Mouse (Mus musculus) MEL (cell line): Measurements from ENCODE around the gene Pcgf3.

ENCODE experiments used
- CTCF ChIP-seq, 3 experiments: IDR thresholded peaks in 2 of 3; conservative IDR thresholded peaks in 1 of 3; 2 replicates each; pipeline ENCODE4 v1.5.1; 2011 to 2012; ENCODE audit warnings: low read length in 3 of 3, low read depth in 2 of 3, mild to moderate bottlenecking in 2 of 3, improper control_type of control experiment in 1 of 3, inconsistent platforms in 1 of 3, mixed read lengths in 1 of 3, moderate library complexity in 1 of 3; ENCODE audit not compliant: control insufficient read depth in 1 of 3, insufficient read depth in 1 of 3, poor library complexity in 1 of 3, severe bottlenecking in 1 of 3
- MXI1 ChIP-seq: IDR thresholded peaks from 2 replicates; pipeline ENCODE4 v1.6.1; 2011; ENCODE audit warnings: mild to moderate bottlenecking, low read depth, low read length, improper control_type of control experiment
- NELFE ChIP-seq: IDR thresholded peaks from 2 replicates; pipeline ENCODE4 v1.6.1; 2011; ENCODE audit warnings: low read depth, low read length, improper control_type of control experiment
- NRF1 ChIP-seq: IDR thresholded peaks from 2 replicates; pipeline ENCODE4 v1.6.1; 2014; ENCODE audit warnings: low read depth, mild to moderate bottlenecking, inconsistent platforms, low read length, improper control_type of control experiment, moderate library complexity; ENCODE audit not compliant: poor library complexity, insufficient read depth, severe bottlenecking

GRCm38 (mm10) chr5:108485239-108485638, 24.2 kb downstream of the Pcgf3 start:
- peak; percentile 71 to 89 (median 83) for TF ChIP-seq CTCF (IDR thresholded peaks at IDR 0.05 in 2 of 3, conservative IDR thresholded peaks at IDR 0.05 in 1 of 3; ENCODE audit: control insufficient read depth in 1 of 3, insufficient read depth in 1 of 3, low read depth in 2 of 3, low read length in 3 of 3, poor library complexity in 1 of 3, severe bottlenecking in 1 of 3)
- TF ChIP-seq MXI1 = no peak
- TF ChIP-seq NELFE = no peak
- no peak for TF ChIP-seq NRF1
